Mouse (Mus musculus) liver, embryonic 14.5 days (tissue): ENCODE data around the gene Cpne7. TPM values are rescaled to one million over a fixed set of nuclear protein-coding genes. Genes with fewer than 3 reads are reported as not detected.
A peak's percentile ranks its signal among the peaks of the same experiment; 100 is the strongest.

Experiments
- ATAC-seq: fragments of 200-750 bp; cut with Nextera tagmentation; 2 replicates; pipeline ENCODE4 v1.8.0; 2017; ENCODE audit warnings: moderate number of reproducible peaks, mild to moderate bottlenecking, moderate library complexity; ENCODE audit not compliant: insufficient read depth
- DNase-seq, 3 experiments: peaks; one replicate each; pipeline ENCODE4 v3.0.0-alpha.2; 2012 to 2013; ENCODE audit warnings: low read depth in 3 of 3, low spot score in 3 of 3
- H3K27ac ChIP-seq: fragments of 300-500 bp; sonication (generic); 2 replicates; pipeline ENCODE4 v1.5.1; 2014; ENCODE audit warnings: moderate library complexity, mild to moderate bottlenecking, control low read depth, inconsistent platforms
- H3K27me3 ChIP-seq: fragments of 300-500 bp; sonication (generic); 2 replicates; pipeline ENCODE4 v1.6.1; 2014; ENCODE audit warnings: mild to moderate bottlenecking, low read length, moderate library complexity; ENCODE audit not compliant: control insufficient read depth, insufficient read depth
- H3K36me3 ChIP-seq: fragments of 300-500 bp; sonication (generic); replicated peaks from 2 replicates; pipeline ENCODE4 v1.6.1; 2014; ENCODE audit warnings: low read depth; ENCODE audit not compliant: control insufficient read depth, insufficient read depth
- H3K4me1 ChIP-seq, 2 experiments: fragments of 200-500 bp in 1 of 2; fragments of 300-500 bp in 1 of 2; sonication (generic) in 1 of 2; replicated peaks; 2 replicates each; pipeline ENCODE4 v1.6.1; 2012 to 2014; ENCODE audit warnings: antibody characterized with exemption in 1 of 2, inconsistent platforms in 1 of 2, low read length in 1 of 2; ENCODE audit not compliant: control insufficient read depth in 2 of 2, insufficient read depth in 2 of 2
- H3K4me2 ChIP-seq: fragments of 300-500 bp; sonication (generic); 2 replicates; pipeline ENCODE4 v1.6.1; 2014; ENCODE audit warnings: low read depth, mild to moderate bottlenecking, control low read depth, moderate library complexity
- H3K4me3 ChIP-seq, 2 experiments: fragments of 200-500 bp in 1 of 2; fragments of 300-500 bp in 1 of 2; sonication (generic) in 1 of 2; 2 replicates each; pipeline ENCODE4 v1.5.1; 2012 to 2014; ENCODE audit warnings: low read depth in 2 of 2, low read length in 2 of 2, mild to moderate bottlenecking in 2 of 2, control low read depth in 1 of 2, inconsistent platforms in 1 of 2, moderate library complexity in 1 of 2; ENCODE audit not compliant: insufficient read depth in 1 of 2
- H3K9ac ChIP-seq: fragments of 300-500 bp; sonication (generic); replicated peaks from 2 replicates; pipeline ENCODE4 v1.6.1; 2014; ENCODE audit warnings: mild to moderate bottlenecking, control low read depth, moderate library complexity
- H3K9me3 ChIP-seq: fragments of 300-500 bp; sonication (generic); 2 replicates; pipeline ENCODE4 v1.6.1; 2016; ENCODE audit warnings: low read length, mixed read lengths; ENCODE audit not compliant: control insufficient read depth
- CTCF ChIP-seq: IDR thresholded peaks from 2 replicates; pipeline ENCODE4 v1.5.1; 2016; ENCODE audit warnings: antibody characterized with exemption, low read depth, control low read depth
- EP300 ChIP-seq: IDR thresholded peaks from 2 replicates; pipeline ENCODE4 v1.6.1; 2016; ENCODE audit warnings: antibody characterized with exemption, low read depth
- WGBS: fragments of 180-500 bp; shearing (Covaris S2); extraction: QIAGEN DNeasy Blood & Tissue Kit; methylation state at CpG from one replicate; pipeline ENCODE4 v1.1.7; 2014; ENCODE audit not compliant: insufficient replicate concordance; 5-methylcytosine and 5-hydroxymethylcytosine counted together
- polyA plus RNA-seq, 2 experiments: library from polyadenylated mRNA; depleted of rRNA in 1 of 2; stranded (reverse) in 1 of 2; unstranded in 1 of 2; fragments of >200 nt; fragmentation: Nextera tagmentation in 1 of 2; extraction: Ambion mirVana in 1 of 2; gene quantifications; 2 replicates each; pipeline versions ENCODE4 v1.2.1 to v1.2.3; 2012 to 2014

Gene Cpne7
- polyA plus RNA-seq, 2 experiments: 0.65 to 1.9 TPM

DNA sequence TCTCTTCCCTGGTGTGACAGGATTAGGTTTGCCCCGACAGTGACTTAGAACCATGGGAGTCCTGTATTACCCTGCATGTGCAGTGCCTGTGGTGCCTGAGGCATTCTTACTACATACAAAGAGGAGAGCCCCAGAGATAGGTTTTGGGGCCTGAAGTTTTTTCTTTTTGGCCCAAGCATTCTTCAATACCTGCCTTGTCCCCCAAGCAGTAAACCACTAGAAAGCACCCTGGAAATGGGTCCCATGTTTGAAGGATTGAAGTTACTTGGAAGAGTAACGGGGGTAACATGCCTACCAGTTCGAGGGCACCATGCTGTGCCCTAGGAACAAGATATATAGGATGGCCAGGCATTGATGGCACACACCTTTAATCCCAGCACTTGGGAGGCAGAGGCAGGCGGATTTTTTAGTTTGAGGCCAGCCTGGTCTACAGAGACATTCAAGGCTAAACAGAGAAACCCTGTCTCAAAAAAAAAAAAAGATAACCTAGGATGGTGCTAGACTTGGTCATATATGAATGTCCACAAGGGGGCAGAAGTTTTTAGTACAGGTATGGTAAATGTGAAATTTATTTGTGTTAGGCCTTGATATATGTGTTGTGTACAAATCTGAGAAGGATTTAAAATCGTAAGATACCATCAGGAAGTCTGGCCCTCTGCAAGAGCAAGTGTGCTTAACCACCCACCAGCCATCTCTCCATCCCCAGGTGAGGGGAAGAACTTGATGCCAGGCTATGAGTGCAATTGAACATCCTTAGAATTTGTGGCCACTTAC lies 11.4 kb upstream of the Cpne7 start:
- ATAC-seq: no peak
- Histone ChIP-seq H3K36me3 (peaks cover 25% of the 10 kb centered on the region), H3K4me1 (peaks cover 4 to 6% of the 10 kb centered on the region in 2 experiments), H3K4me2 (no peak overlapping the region), H3K27ac (no peak overlapping the region), H3K27me3 (no peaks in the 10 kb centered on the region), H3K9ac (no peak overlapping the region), H3K4me3 (no peak overlapping the region), H3K9me3 (no peaks in the 10 kb centered on the region)
- 45% methylated on average over 5 of the region's 5 CpGs for WGBS
- peak in 2 of 3 experiments; percentile 57 to 65 for DNase-seq
- peak; percentile 63; the same call in 1 of the 2 replicates for TF ChIP-seq CTCF
- TF ChIP-seq EP300: no peak

DNA sequence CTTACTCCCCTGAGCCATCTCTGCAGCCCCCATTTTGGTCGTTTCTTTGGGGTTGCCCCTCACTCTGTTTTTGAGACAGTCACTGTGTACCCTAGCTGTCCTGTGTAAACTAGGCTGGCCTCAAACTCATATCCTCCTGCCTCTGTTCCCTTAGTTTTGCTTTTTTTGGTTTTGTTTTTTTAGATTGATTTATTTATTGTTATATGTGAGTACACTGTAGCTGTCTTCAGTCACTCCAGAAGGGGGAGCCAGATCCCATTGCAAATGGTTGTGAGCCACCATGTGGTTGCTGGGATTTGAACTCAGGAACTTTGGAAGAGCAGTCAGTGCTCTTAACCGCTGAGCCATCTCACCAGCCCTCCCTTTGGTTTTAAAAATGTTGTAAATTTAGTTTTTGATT lies 10.6 kb upstream of the Cpne7 start:
- H3K36me3 ChIP-seq: peaks cover 25% of the 10 kb centered on the region
- no peaks in the 10 kb centered on the region for H3K9me3 ChIP-seq
- no peak overlapping the region for H3K27ac ChIP-seq
- H3K4me2 ChIP-seq: no peak overlapping the region
- DNase-seq (no peak), ATAC-seq (no peak)
- no peak overlapping the region for H3K4me3 ChIP-seq
- H3K27me3 ChIP-seq: no peaks in the 10 kb centered on the region
- TF ChIP-seq EP300 (no peak), CTCF (peak; percentile 66)
- WGBS: 35% methylated on average over 2 of the region's 2 CpGs
- H3K9ac ChIP-seq: no peak overlapping the region
- peaks cover 3 to 9% of the 10 kb centered on the region in 2 experiments for H3K4me1 ChIP-seq

DNA sequence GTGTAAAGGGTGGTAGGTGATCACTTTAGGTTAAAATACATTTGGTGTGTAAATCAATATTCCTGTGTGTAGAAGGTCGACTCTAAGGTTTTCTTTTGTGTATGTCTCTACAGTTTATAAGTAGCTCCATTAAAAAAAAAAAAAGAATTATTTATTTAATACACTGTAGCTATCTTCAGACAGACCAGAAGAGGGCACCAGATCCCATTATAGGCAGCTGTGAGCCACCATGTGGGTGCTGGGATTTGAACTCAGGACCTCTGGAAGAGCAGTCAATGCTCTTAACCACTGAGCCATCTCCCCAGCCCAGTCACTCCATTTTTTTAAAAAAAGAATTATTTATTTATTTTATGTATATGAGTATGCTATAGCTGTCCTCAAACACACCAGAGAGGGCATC lies 9.2 kb upstream of the Cpne7 start:
- Histone ChIP-seq H3K9me3 (no peaks in the 10 kb centered on the region), H3K36me3 (peaks cover 25% of the 10 kb centered on the region), H3K9ac (no peak overlapping the region), H3K4me1 (peaks cover 0 to 9% of the 10 kb centered on the region in 2 experiments; a peak in 2 of 4 replicates), H3K27ac (no peak overlapping the region), H3K4me2 (no peak overlapping the region), H3K4me3 (no peak overlapping the region), H3K27me3 (no peaks in the 10 kb centered on the region)
- no peak for DNase-seq
- TF ChIP-seq EP300 (no peak), CTCF (peak; percentile 35; the same call in 1 of the 2 replicates)
- ATAC-seq: no peak
- WGBS: 31% methylated on average over 1 of the region's 1 CpGs

GRCm38 (mm10) chr8:123108953-123109352 lies 8.2 kb upstream of the Cpne7 start:
- DNase-seq (no peak), ATAC-seq (no peak)
- no peaks in the 10 kb centered on the region for H3K27me3 ChIP-seq
- H3K4me3 ChIP-seq: no peak overlapping the region
- H3K27ac ChIP-seq: no peak overlapping the region
- no peak for TF ChIP-seq CTCF
- no peak for TF ChIP-seq EP300
- 71% methylated on average over 5 of the region's 5 CpGs for WGBS
- no peak overlapping the region for H3K9ac ChIP-seq
- H3K4me2 ChIP-seq: no peak overlapping the region
- H3K4me1 ChIP-seq: peaks cover 0 to 7% of the 10 kb centered on the region in 2 experiments; a peak in 2 of 4 replicates
- no peaks in the 10 kb centered on the region for H3K9me3 ChIP-seq
- peaks cover 17% of the 10 kb centered on the region for H3K36me3 ChIP-seq

DNA sequence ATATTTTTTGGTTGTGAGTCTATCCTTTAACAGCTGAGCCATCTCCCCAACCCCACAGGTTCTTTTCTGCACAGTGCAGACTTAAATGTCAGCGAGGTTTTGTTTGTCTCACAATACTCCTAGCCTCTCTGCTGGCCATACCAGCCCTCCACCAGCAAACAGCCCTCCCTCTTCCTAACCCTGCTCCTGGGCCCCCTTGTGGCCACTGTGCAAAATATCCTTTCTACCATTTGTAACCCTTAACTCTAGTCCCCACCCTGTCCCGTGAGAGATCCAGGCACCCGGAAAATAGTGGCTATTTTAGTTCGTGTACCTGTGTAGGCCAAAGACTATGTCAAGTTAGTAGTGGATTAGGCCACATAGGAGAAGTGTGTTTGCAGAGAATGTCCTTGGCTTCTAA lies 6.5 kb upstream of the Cpne7 start:
- 0 out of 2 replicates have a peak, but pooled peaks cover under 1% of the 10 kb centered on the region for H3K27me3 ChIP-seq
- H3K4me2 ChIP-seq: no peak overlapping the region
- no peak for TF ChIP-seq EP300
- peak; percentile 86 for TF ChIP-seq CTCF
- no peak overlapping the region for H3K27ac ChIP-seq
- no peak for DNase-seq
- no peak overlapping the region for H3K4me3 ChIP-seq
- no peak overlapping the region for H3K9ac ChIP-seq
- peaks cover under 1% of the 10 kb centered on the region for H3K36me3 ChIP-seq
- no peaks in the 10 kb centered on the region for H3K9me3 ChIP-seq
- peak; percentile 47; the same call in 1 of the 2 replicates for ATAC-seq
- 5% methylated on average over 4 of the region's 4 CpGs for WGBS
- H3K4me1 ChIP-seq: peaks cover 4 to 13% of the 10 kb centered on the region in 2 experiments; a peak in 3 of 4 replicates
